Mouse (Mus musculus) testis, adult 2 months (tissue): ENCODE data around the gene Prm3.

Experiments used
- CTCF ChIP-seq: fragments of 200-500 bp; IDR thresholded peaks from 2 replicates; pipeline ENCODE4 v1.5.1; 2012; ENCODE audit warnings: low read depth, mild to moderate bottlenecking, inconsistent platforms, low read length, moderate library complexity; ENCODE audit not compliant: control insufficient read depth, insufficient read depth, insufficient replicate concordance
- POLR2A ChIP-seq: fragments of 200-500 bp; IDR thresholded peaks from 2 replicates; pipeline ENCODE4 v1.6.1; 2012; ENCODE audit warnings: low read depth, mild to moderate bottlenecking, inconsistent platforms, low read length, moderate library complexity; ENCODE audit not compliant: control insufficient read depth

DNA sequence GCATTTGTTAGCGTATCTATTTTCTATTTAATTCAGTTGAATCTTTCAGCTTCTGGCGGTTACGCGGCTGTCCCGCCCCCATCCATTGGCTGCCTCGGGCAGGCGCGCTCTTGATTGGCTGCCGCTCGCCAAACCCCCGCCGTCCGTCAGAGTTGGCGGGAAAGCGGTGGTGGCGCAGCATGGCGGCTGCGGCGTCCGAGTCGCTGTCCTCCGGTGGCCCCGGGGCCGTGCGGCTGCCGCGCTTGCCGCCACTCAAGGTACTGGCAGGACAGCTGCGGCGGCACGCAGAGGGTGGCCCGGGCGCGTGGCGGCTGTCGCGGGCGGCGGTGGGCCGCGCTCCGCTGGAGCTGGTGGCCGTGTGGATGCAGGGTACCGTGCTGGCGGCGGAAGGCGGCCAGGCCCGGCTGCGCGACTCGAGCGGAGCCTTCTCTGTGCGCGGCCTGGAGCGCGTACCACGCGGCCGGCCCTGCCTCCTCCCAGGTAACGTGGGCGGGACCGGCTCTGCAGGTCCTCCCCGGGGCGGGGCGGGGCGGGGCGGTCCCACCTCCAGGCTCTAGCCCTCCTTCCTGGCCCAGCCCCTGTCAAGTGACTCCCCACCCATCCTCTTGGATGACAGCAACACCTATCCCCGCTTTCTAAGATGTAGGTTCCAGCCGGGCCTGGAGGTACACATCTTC is 44.3 kb upstream of the Prm3 start, which contains the start of gene Rmi2:
- TF ChIP-seq POLR2A (peak; percentile 59; the same call in 1 of the 2 replicates), CTCF (no peak)
